In genomic region chr6:53286389-53287037, GRCm38 (mm10) we compare ENCODE assay signal across 9 mouse cellular contexts. TPM values are rescaled to one million over a fixed set of nuclear protein-coding genes. Genes with fewer than 3 reads are reported as not detected.
A peak's percentile ranks its signal among the peaks of the same experiment; 100 is the strongest.
DNase-seq lines count a peak whose midpoint lies in the region; ATAC-seq and TF ChIP-seq lines count a peak whose summit lies in the region.
"Had no signal": no experiment of that assay in that cellular context is flagged by ENCODE, and none has a peak within 500 bp of the region (broad histone marks: within the 10 kb centered on the region; RNA-seq: fewer than 3 reads in every experiment).

No protein-coding gene starts in this region.

- H3K27ac ChIP-seq in embryonic facial prominence, embryonic 10.5 days (replicated peaks), result 0 out of 2 replicates have a peak overlapping the region, but pooled peaks have one; percentile 19
- peak overlapping the region; percentile 90 for H3K27ac ChIP-seq in heart, embryonic 11.5 days (ENCODE audit: low read depth, low read length)
- H3K27ac ChIP-seq in kidney, embryonic 15.5 days, result no peak overlapping the region
- H3K27ac ChIP-seq in stomach, postnatal 0 days (replicated peaks), result no peak overlapping the region

- ATAC-seq in heart, embryonic 11.5 days (replicated peaks; ENCODE audit: insufficient number of reproducible peaks, low FRiP score, low TSS enrichment), result peak; percentile 29
- ATAC-seq in kidney, embryonic 15.5 days (replicated peaks; ENCODE audit: low FRiP score), result no peak; the same call in 1 of the 2 replicates
- no peak for ATAC-seq in stomach, postnatal 0 days (ENCODE audit: low FRiP score, low TSS enrichment)
- ATAC-seq in monocyte, adult 5-6 weeks (replicated peaks; ENCODE audit: insufficient number of reproducible peaks, low FRiP score, low TSS enrichment, poor library complexity, severe bottlenecking), result no peak

- H3K9me3 ChIP-seq in embryonic facial prominence, embryonic 10.5 days, result no peaks in the 10 kb centered on the region
- no peaks in the 10 kb centered on the region for H3K9me3 ChIP-seq in heart, embryonic 11.5 days (replicated peaks; ENCODE audit: control insufficient read depth, low read length)
- no peaks in the 10 kb centered on the region for H3K9me3 ChIP-seq in kidney, embryonic 15.5 days (replicated peaks)
- H3K9me3 ChIP-seq in stomach, postnatal 0 days (ENCODE audit: control insufficient read depth, low read length), result no peaks in the 10 kb centered on the region

- no peak for TF ChIP-seq EP300 in stomach, postnatal 0 days (optimal IDR thresholded peaks at IDR 0.05)

- no peak for TF ChIP-seq CTCF in stomach, postnatal 0 days (IDR thresholded peaks at IDR 0.05; ENCODE audit: low read depth)

- H3K4me2 ChIP-seq in heart, embryonic 11.5 days, result peak overlapping the region; percentile 91
- H3K4me2 ChIP-seq in kidney, embryonic 15.5 days, result peak overlapping the region; percentile 96
- peak overlapping the region; percentile 93 for H3K4me2 ChIP-seq in stomach, postnatal 0 days (replicated peaks; ENCODE audit: low read depth)

- peaks cover 48% of the 10 kb centered on the region for H3K4me1 ChIP-seq in embryonic facial prominence, embryonic 10.5 days
- H3K4me1 ChIP-seq in heart, embryonic 11.5 days (ENCODE audit: control insufficient read depth, insufficient read depth, low read length), result peaks cover 14% of the 10 kb centered on the region
- peaks cover 33% of the 10 kb centered on the region for H3K4me1 ChIP-seq in kidney, embryonic 15.5 days
- no peaks in the 10 kb centered on the region for H3K4me1 ChIP-seq in stomach, postnatal 0 days (replicated peaks; ENCODE audit: control insufficient read depth, insufficient read depth)

- H3K4me3 ChIP-seq in embryonic facial prominence, embryonic 10.5 days, result peak overlapping the region; percentile 77
- peak overlapping the region; percentile 75 for H3K4me3 ChIP-seq in heart, embryonic 11.5 days (ENCODE audit: low read depth, low read length)
- peak overlapping the region; percentile 58 for H3K4me3 ChIP-seq in kidney, embryonic 15.5 days (replicated peaks)
- H3K4me3 ChIP-seq in stomach, postnatal 0 days (ENCODE audit: low read depth, low read length), result peak overlapping the region; percentile 59

- DNase-seq in ovary, postnatal 14 days (ENCODE audit: low spot score), result peak; percentile 4
- no peak for DNase-seq in ovary, adult 18-20 months (ENCODE audit: low spot score)
- DNase-seq in embryonic facial prominence, embryonic 10.5 days (ENCODE audit: low spot score), result peak; percentile 44
- DNase-seq in lung, postnatal 4 days, result peak; percentile 43 to 47
- DNase-seq in stomach, postnatal 0 days (ENCODE audit: low spot score), result peak; percentile 16

- H3K9ac ChIP-seq in heart, embryonic 11.5 days (ENCODE audit: low read depth, low read length), result peak overlapping the region; percentile 66
- H3K9ac ChIP-seq in kidney, embryonic 15.5 days, result peak overlapping the region; percentile 25; the same call in 1 of the 2 replicates
- H3K9ac ChIP-seq in stomach, postnatal 0 days (ENCODE audit: low read length), result 0 out of 2 replicates have a peak overlapping the region, but pooled peaks have one; percentile 31

- 2% methylated on average over 20 of the region's 20 CpGs for WGBS in embryonic facial prominence, embryonic 10.5 days
- WGBS in heart, embryonic 11.5 days (ENCODE audit: insufficient replicate concordance), result 2% methylated on average over 20 of the region's 20 CpGs
- WGBS in kidney, embryonic 15.5 days, result 5% methylated on average over 20 of the region's 20 CpGs
- 9% methylated on average over 20 of the region's 20 CpGs for WGBS in stomach, postnatal 0 days

- H3K27me3 ChIP-seq in embryonic facial prominence, embryonic 10.5 days (replicated peaks; ENCODE audit: low read depth, poor library complexity, severe bottlenecking), result peaks cover 89% of the 10 kb centered on the region
- peaks cover 16% of the 10 kb centered on the region for H3K27me3 ChIP-seq in heart, embryonic 11.5 days (ENCODE audit: control insufficient read depth, insufficient read depth, low read length)
- peaks cover 83% of the 10 kb centered on the region for H3K27me3 ChIP-seq in kidney, embryonic 15.5 days
- no peaks in the 10 kb centered on the region for H3K27me3 ChIP-seq in stomach, postnatal 0 days (ENCODE audit: control insufficient read depth, insufficient read depth, low read length)

- H3K36me3 ChIP-seq in embryonic facial prominence, embryonic 10.5 days (replicated peaks), result no peaks in the 10 kb centered on the region
- no peaks in the 10 kb centered on the region for H3K36me3 ChIP-seq in heart, embryonic 11.5 days (ENCODE audit: control insufficient read depth, insufficient read depth, low read length)
- H3K36me3 ChIP-seq in kidney, embryonic 15.5 days, result no peaks in the 10 kb centered on the region
- no peaks in the 10 kb centered on the region for H3K36me3 ChIP-seq in stomach, postnatal 0 days (ENCODE audit: control insufficient read depth, insufficient read depth, low read length)

RNA-seq across cellular contexts. Expression of gene Creb5, which starts 0.6 kb away (rescaled TPM):
- 10.6 and 13.9 TPM in 2 replicates for polyA plus RNA-seq in embryonic facial prominence, embryonic 10.5 days (2016; fragmentation: Nextera tagmentation; extraction: Ambion mirVana)
- 26.1 and 30.3 TPM in 2 replicates for polyA plus RNA-seq in heart, embryonic 11.5 days (2014; fragmentation: Nextera tagmentation; extraction: Ambion mirVana)
- polyA plus RNA-seq in kidney, embryonic 15.5 days (2015; fragmentation: Nextera tagmentation; extraction: Ambion mirVana), result 3.4 and 5.4 TPM in 2 replicates
- 3.2 and 5.3 TPM in 2 replicates for polyA plus RNA-seq in stomach, postnatal 0 days (2015; fragmentation: Nextera tagmentation; extraction: Ambion mirVana)
- 0.19 to 0.75 TPM in 2 of 3 replicates, not detected in the other for total RNA-seq in monocyte, adult 5-6 weeks (2017)
- total RNA-seq: MEL had no signal

Comparison
In these comparisons a context has a peak if more than half of its experiments do, and no peak if none do; other contexts are left out.
1. H3K27ac ChIP-seq: peak in embryonic facial prominence, embryonic 10.5 days (single experiment) and heart, embryonic 11.5 days (single experiment); none in kidney, embryonic 15.5 days (single experiment) and stomach, postnatal 0 days (single experiment).
2. Peak in every context shown above with its lines, with median percentiles within 50 percentile points of each other: H3K4me3 ChIP-seq, H3K4me2 ChIP-seq and H3K9ac ChIP-seq.